Mouse (Mus musculus) lung, adult 2 months (tissue): ENCODE measurements at regions not wholly inside any gene's neighbourhood (a gene's known extent, or its start where the extent isn't known, plus 50 kb on each side); places are given as distances from the start of the nearest gene placed in this dataset.

Experiments used
- DNase-seq: peaks from one replicate; pipeline ENCODE4 v3.0.0; 2022
- H3K4me1 ChIP-seq: fragments of 200-500 bp; 2 replicates; pipeline ENCODE4 v1.6.1; 2011; ENCODE audit warnings: low read length; ENCODE audit not compliant: control insufficient read depth, insufficient read depth
- H3K4me3 ChIP-seq: fragments of 200-500 bp; replicated peaks from 2 replicates; pipeline ENCODE3; 2011; ENCODE audit warnings: low read depth, mild to moderate bottlenecking, control low read depth, low read length; ENCODE audit errors: extremely low read depth
- CTCF ChIP-seq: fragments of 200-500 bp; IDR thresholded peaks from 2 replicates; pipeline ENCODE4 v1.5.1; 2011; ENCODE audit warnings: mild to moderate bottlenecking, low read length, control low read depth; ENCODE audit not compliant: insufficient read depth
- POLR2A ChIP-seq: fragments of 200-500 bp; IDR thresholded peaks from 2 replicates; pipeline ENCODE4 v1.6.1; 2011; ENCODE audit warnings: low read depth, mild to moderate bottlenecking, control low read depth, low read length, borderline replicate concordance; ENCODE audit errors: extremely low read depth
- WGBS: fragments of 180-500 bp; shearing (Covaris S2); methylation state at CpG from one replicate; pipeline ENCODE4 v1.1.7; 2018; 5-methylcytosine and 5-hydroxymethylcytosine counted together

DNA sequence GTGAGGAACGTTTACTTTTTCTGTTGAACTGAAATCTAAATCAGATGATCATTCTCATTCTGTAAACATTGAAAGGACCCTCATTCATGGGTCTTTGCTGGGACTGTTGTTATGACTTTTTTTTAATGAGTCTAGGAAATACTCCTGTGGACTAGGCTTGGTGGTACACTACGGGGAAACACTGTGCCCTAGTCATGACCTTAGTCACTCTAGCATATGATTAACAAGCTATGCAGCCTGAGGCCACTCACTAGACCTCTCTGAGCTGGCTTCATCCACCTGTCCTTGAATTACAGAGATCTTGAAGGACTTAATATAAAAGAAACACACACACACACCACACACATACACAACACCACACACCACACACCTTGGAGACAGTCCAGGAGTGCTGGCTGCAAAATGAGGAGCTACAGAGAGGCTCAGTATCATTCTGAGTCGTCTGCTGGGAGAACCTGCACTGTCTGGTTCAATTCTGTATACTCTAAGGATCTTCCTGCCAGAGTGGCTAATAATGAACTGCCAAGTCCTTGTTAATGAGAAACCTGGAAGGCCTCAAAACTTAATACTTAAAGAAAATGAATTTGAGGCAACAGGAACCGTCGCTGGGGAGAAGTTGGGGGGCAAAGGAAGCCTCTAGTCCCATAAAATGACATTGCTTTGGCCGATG is 428.0 kb downstream of the Atp23 start:
- Histone ChIP-seq H3K4me1 (no peaks in the 10 kb centered on the region), H3K4me3 (no peak overlapping the region)
- no peak for DNase-seq
- TF ChIP-seq POLR2A (no peak), CTCF (no peak)
- WGBS: 59% methylated on average over 6 of the region's 6 CpGs

GRCm38 (mm10) chr10:126470838-126471491 is 430.2 kb downstream of the Atp23 start:
- H3K4me3 ChIP-seq: no peak overlapping the region
- TF ChIP-seq POLR2A (no peak), CTCF (no peak)
- DNase-seq: no peak
- 39% methylated on average over 4 of the region's 4 CpGs for WGBS
- no peaks in the 10 kb centered on the region for H3K4me1 ChIP-seq

- 46% methylated on average over 1 of the region's 1 CpGs for WGBS
- Histone ChIP-seq H3K4me3 (no peak overlapping the region), H3K4me1 (no peaks in the 10 kb centered on the region)
- DNase-seq: no peak
- TF ChIP-seq CTCF: no peak
- no peak for TF ChIP-seq POLR2A
Measured at GRCm38 (mm10) chr10:126462770-126463169, 438.4 kb downstream of the Atp23 start.

DNA sequence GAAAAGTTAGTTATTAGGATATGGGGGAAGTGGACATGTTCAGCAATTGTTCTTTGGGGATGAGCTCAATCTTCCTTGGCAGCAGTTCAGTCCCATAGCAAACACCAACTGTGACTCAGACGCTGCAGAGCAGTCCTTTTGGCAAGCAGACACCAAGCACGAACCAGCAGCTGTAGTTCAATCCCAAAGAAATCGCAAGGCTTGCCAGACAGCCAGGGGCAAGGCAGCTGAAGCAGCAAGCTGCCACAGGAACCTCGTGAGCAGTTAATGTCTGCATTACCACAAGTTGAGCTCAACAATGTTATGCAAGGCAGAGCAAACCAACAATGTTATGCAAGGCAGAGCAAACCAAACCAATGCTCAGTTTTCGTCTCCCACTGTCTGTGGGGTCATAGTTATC is 442.6 kb downstream of the Atp23 start:
- DNase-seq: no peak
- Histone ChIP-seq H3K4me3 (no peak overlapping the region), H3K4me1 (no peaks in the 10 kb centered on the region)
- TF ChIP-seq POLR2A (no peak), CTCF (no peak)
- 56% methylated on average over 5 of the region's 5 CpGs for WGBS

DNA sequence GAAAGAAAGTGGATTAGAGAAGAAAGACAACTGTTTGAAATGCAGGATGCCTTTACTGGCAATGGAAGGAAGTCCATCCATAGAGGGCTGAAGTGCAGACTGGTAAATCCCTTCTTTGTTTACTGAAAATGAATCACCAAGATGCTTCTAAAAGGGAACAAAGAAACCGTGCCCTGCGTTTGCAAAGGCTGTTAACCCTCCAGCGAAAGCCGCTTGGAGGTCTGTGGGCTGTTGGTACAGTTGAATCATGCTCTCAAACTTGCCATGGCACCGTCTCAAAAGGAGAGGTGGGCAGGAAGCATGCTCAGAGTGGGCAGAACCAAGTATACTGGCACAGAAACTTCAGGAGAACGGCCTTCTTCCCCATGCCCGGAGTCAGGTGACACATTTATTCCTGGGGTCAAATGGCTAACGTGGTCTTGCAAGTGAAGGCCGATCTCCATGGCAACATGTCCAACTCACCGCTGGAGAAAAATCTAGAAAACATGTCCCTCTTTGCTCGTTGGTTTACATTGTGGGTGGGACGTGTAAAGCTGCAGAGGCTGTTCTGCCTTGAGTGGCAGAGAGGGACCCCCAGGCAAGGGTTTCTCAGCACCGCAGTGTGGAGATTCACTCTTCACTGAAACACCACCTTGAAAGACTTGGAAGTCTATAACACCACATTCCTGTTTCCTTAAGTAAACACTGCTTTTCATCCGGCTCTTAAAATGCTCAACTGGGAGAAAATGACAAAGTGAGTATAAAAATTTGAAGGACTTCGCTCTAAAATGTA is 448.2 kb downstream of the Atp23 start:
- WGBS: 62% methylated on average over 15 of the region's 15 CpGs
- no peak for TF ChIP-seq CTCF
- TF ChIP-seq POLR2A: no peak
- H3K4me1 ChIP-seq: no peaks in the 10 kb centered on the region; the same call in 1 of the 2 replicates
- H3K4me3 ChIP-seq: no peak overlapping the region
- no peak for DNase-seq

GRCm38 (mm10) chr10:126452057-126452622 is 449.0 kb downstream of the Atp23 start:
- Histone ChIP-seq H3K4me1 (no peaks in the 10 kb centered on the region; the same call in 1 of the 2 replicates), H3K4me3 (no peak overlapping the region)
- 76% methylated on average over 10 of the region's 10 CpGs for WGBS
- DNase-seq: no peak
- TF ChIP-seq CTCF (no peak), POLR2A (no peak)

DNA sequence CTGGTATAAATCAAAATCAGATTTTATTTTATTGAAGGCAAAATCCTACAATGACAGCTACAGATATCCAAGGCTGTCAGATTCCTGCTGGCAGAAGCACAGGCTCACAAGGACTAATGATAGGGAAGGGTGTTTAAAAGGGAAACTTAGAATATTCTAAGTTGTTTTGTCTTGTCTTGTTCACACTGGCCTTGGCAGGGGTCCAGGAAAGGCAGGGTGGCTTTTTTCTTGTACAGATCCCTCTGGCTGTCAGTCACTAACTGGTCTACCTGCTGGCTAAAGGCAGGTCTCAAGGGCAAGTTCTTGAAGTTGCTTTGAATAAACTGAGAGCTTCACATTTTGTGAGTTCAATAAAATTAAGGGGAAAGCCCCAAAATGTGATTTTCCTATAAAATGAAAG is 465.3 kb downstream of the Lrig3 start:
- DNase-seq: no peak
- no peak for TF ChIP-seq POLR2A
- TF ChIP-seq CTCF: no peak
- H3K4me3 ChIP-seq: no peak overlapping the region

DNA sequence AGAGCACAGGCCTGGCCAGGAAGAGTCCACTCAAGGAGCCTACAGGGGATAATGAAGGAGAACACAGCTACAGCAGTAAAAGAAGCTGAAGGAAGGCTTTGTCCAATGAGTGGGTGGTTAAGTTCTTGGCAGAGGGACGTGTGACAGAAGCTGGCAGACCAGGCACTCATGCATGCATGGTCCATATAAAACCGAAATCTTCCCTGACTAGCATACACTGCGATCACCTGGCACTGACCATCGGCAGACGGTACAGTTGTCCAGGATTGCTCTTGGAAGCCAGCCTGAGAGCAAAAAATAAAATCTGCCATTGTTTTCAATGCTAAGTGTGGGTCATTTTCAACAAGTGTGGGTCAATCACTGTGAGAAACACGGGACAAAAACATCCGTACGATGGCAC is 464.4 kb downstream of the Lrig3 start:
- TF ChIP-seq POLR2A: no peak
- no peak for TF ChIP-seq CTCF
- 86% methylated on average over 8 of the region's 8 CpGs for WGBS
- no peaks in the 10 kb centered on the region for H3K4me1 ChIP-seq
- DNase-seq: no peak
- H3K4me3 ChIP-seq: no peak overlapping the region

More for the DNA sequence above, 465.3 kb downstream of the Lrig3 start:
- H3K4me1 ChIP-seq: no peaks in the 10 kb centered on the region

DNA sequence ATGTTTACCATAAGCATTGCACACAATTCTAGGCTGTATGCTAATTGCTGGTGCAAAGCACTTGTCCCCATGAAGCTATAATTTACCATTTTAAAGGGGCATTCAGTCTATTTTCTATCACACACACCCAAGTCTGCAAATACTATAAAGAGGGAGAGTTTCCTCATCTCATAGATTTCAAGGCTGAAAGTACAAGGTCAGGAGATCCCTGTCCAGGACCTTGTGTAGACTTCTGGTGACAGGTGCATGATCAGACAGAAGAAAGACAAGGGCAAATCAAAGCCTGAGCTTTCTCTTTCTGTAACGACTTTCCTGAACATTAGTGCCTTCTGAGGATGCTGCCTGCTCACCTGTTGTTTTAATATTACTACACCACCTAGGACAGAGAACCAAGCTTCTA is 463.5 kb downstream of the Lrig3 start:
- 61% methylated on average over 1 of the region's 1 CpGs for WGBS
- no peak for DNase-seq
- TF ChIP-seq POLR2A (no peak), CTCF (no peak)
- Histone ChIP-seq H3K4me1 (no peaks in the 10 kb centered on the region), H3K4me3 (no peak overlapping the region)
